Comparison of ENCODE assay signal across 28 mouse cellular contexts in genomic region chr2:101727787-101728186, GRCm38 (mm10). TPM values are rescaled to one million over a fixed set of nuclear protein-coding genes. Genes with fewer than 3 reads are reported as not detected.
A peak's percentile ranks its signal among the peaks of the same experiment; 100 is the strongest.
DNase-seq lines count a peak whose midpoint lies in the region; ATAC-seq and TF ChIP-seq lines count a peak whose summit lies in the region.
"Had no signal": no experiment of that assay in that cellular context is flagged by ENCODE, and none has a peak within 500 bp of the region (broad histone marks: within the 10 kb centered on the region; RNA-seq: fewer than 3 reads in every experiment).

No protein-coding gene starts in this region.

- no peaks in the 10 kb centered on the region for H3K27me3 ChIP-seq in hindbrain, postnatal 0 days (ENCODE audit: insufficient read depth, low read length)
- no peaks in the 10 kb centered on the region for H3K27me3 ChIP-seq in hindbrain, embryonic 13.5 days
- no peaks in the 10 kb centered on the region for H3K27me3 ChIP-seq in liver, postnatal 0 days (ENCODE audit: insufficient read depth, low read length)
- H3K27me3 ChIP-seq in liver, embryonic 12.5 days (replicated peaks) = no peaks in the 10 kb centered on the region
- no peaks in the 10 kb centered on the region for H3K27me3 ChIP-seq in neural tube, embryonic 15.5 days (replicated peaks)
- H3K27me3 ChIP-seq: heart, embryonic 15.5 days; hindbrain, embryonic 15.5 days; intestine, embryonic 15.5 days; limb, embryonic 13.5 days; midbrain, embryonic 12.5 days; neural tube, embryonic 12.5 days; stomach, embryonic 15.5 days had no signal

- peak; percentile 53 for DNase-seq in hindbrain, postnatal 0 days (ENCODE audit: low spot score)
- peak; percentile 43 for DNase-seq in liver, postnatal 0 days
- peak; percentile 14 for DNase-seq in ovary, postnatal 36 days (ENCODE audit: low spot score)
- no peak for DNase-seq in ovary, adult 18-20 months (ENCODE audit: low spot score)
- DNase-seq in natural killer cell, adult 2 months (ENCODE audit: low spot score in 2 of 2) = no peak
- DNase-seq: adrenal gland, adult 2 months; adrenal gland, postnatal 36 days; B cell, adult 2 months; cerebellum, adult 8-10 months; cerebellum, postnatal 25 days; gastrocnemius, postnatal 14 days; kidney, adult 9 months; kidney, postnatal 4 days; lung, embryonic 14.5 days; lung, postnatal 14 days; right cerebral cortex, postnatal 25 days; thymus, postnatal 14 days had no signal

- no peaks in the 10 kb centered on the region for H3K9me3 ChIP-seq in hindbrain, postnatal 0 days (ENCODE audit: low read length)
- no peaks in the 10 kb centered on the region for H3K9me3 ChIP-seq in hindbrain, embryonic 13.5 days
- no peaks in the 10 kb centered on the region for H3K9me3 ChIP-seq in liver, postnatal 0 days (ENCODE audit: low read length)
- H3K9me3 ChIP-seq in liver, embryonic 12.5 days (replicated peaks) = no peaks in the 10 kb centered on the region
- H3K9me3 ChIP-seq in neural tube, embryonic 15.5 days (replicated peaks) = no peaks in the 10 kb centered on the region
- H3K9me3 ChIP-seq: heart, embryonic 15.5 days; hindbrain, embryonic 15.5 days; intestine, embryonic 15.5 days; limb, embryonic 13.5 days; midbrain, embryonic 12.5 days; neural tube, embryonic 12.5 days; stomach, embryonic 15.5 days had no signal

- no peak for TF ChIP-seq EP300 in liver, postnatal 0 days (IDR thresholded peaks at IDR 0.05; ENCODE audit: low read depth)

- peak; percentile 60; the same call in 1 of the 2 replicates for ATAC-seq in hindbrain, postnatal 0 days
- no peak for ATAC-seq in hindbrain, embryonic 13.5 days (ENCODE audit: low FRiP score)
- ATAC-seq in liver, postnatal 0 days = peak; percentile 61
- ATAC-seq in liver, embryonic 12.5 days = no peak
- ATAC-seq in neural tube, embryonic 15.5 days (ENCODE audit: low FRiP score) = peak; percentile 59
- ATAC-seq: intestine, embryonic 15.5 days had no signal

- peaks cover 3% of the 10 kb centered on the region; the same call in 1 of the 2 replicates for H3K4me1 ChIP-seq in hindbrain, postnatal 0 days (ENCODE audit: insufficient read depth, low read length)
- H3K4me1 ChIP-seq in hindbrain, embryonic 13.5 days (replicated peaks) = peaks cover 19% of the 10 kb centered on the region
- H3K4me1 ChIP-seq in liver, postnatal 0 days (ENCODE audit: insufficient read depth) = peaks cover 19% of the 10 kb centered on the region
- peaks cover 5% of the 10 kb centered on the region; the same call in 1 of the 2 replicates for H3K4me1 ChIP-seq in liver, embryonic 12.5 days
- H3K4me1 ChIP-seq in neural tube, embryonic 15.5 days = peaks cover 13% of the 10 kb centered on the region
- H3K4me1 ChIP-seq: intestine, embryonic 15.5 days had no signal

- TF ChIP-seq CTCF in hindbrain, postnatal 0 days (IDR thresholded peaks at IDR 0.05; ENCODE audit: low read depth) = no peak
- TF ChIP-seq CTCF in liver, postnatal 0 days (IDR thresholded peaks at IDR 0.05; ENCODE audit: low read depth) = no peak

- H3K27ac ChIP-seq in hindbrain, postnatal 0 days = no peak overlapping the region
- H3K27ac ChIP-seq in hindbrain, embryonic 13.5 days = no peak overlapping the region
- peak overlapping the region; percentile 30 for H3K27ac ChIP-seq in liver, postnatal 0 days (ENCODE audit: low read depth)
- H3K27ac ChIP-seq in liver, embryonic 12.5 days = no peak overlapping the region
- H3K27ac ChIP-seq in neural tube, embryonic 15.5 days (replicated peaks) = no peak overlapping the region
- H3K27ac ChIP-seq: heart, embryonic 15.5 days; hindbrain, embryonic 15.5 days; intestine, embryonic 15.5 days; limb, embryonic 13.5 days; liver, embryonic 14.5 days; midbrain, embryonic 12.5 days; neural tube, embryonic 12.5 days; stomach, embryonic 15.5 days had no signal

- no peak overlapping the region for H3K9ac ChIP-seq in hindbrain, postnatal 0 days (replicated peaks; ENCODE audit: low read length)
- H3K9ac ChIP-seq in hindbrain, embryonic 13.5 days = no peak overlapping the region
- H3K9ac ChIP-seq in liver, postnatal 0 days (replicated peaks) = no peak overlapping the region
- no peak overlapping the region for H3K9ac ChIP-seq in liver, embryonic 12.5 days
- no peak overlapping the region for H3K9ac ChIP-seq in neural tube, embryonic 15.5 days (replicated peaks)
- H3K9ac ChIP-seq: heart, embryonic 15.5 days; hindbrain, embryonic 15.5 days; intestine, embryonic 15.5 days; limb, embryonic 13.5 days; liver, embryonic 14.5 days; lung, embryonic 14.5 days; midbrain, embryonic 12.5 days; neural tube, embryonic 12.5 days; stomach, embryonic 15.5 days had no signal

- no peak overlapping the region for H3K4me3 ChIP-seq in hindbrain, postnatal 0 days (ENCODE audit: low read length)
- H3K4me3 ChIP-seq in hindbrain, embryonic 13.5 days = no peak overlapping the region
- no peak overlapping the region for H3K4me3 ChIP-seq in liver, postnatal 0 days (ENCODE audit: low read depth, low read length)
- H3K4me3 ChIP-seq in liver, embryonic 12.5 days = no peak overlapping the region
- no peak overlapping the region for H3K4me3 ChIP-seq in neural tube, embryonic 15.5 days (replicated peaks)
- H3K4me3 ChIP-seq: heart, embryonic 15.5 days; hindbrain, embryonic 15.5 days; intestine, embryonic 15.5 days; limb, embryonic 13.5 days; midbrain, embryonic 12.5 days; neural tube, embryonic 12.5 days; stomach, embryonic 15.5 days had no signal

- H3K4me2 ChIP-seq in hindbrain, postnatal 0 days (ENCODE audit: low read depth, low read length) = no peak overlapping the region
- no peak overlapping the region for H3K4me2 ChIP-seq in hindbrain, embryonic 13.5 days
- H3K4me2 ChIP-seq in liver, postnatal 0 days (ENCODE audit: low read depth, low read length) = no peak overlapping the region
- no peak overlapping the region for H3K4me2 ChIP-seq in liver, embryonic 12.5 days
- no peak overlapping the region for H3K4me2 ChIP-seq in neural tube, embryonic 15.5 days
- H3K4me2 ChIP-seq: heart, embryonic 15.5 days; hindbrain, embryonic 15.5 days; intestine, embryonic 15.5 days; limb, embryonic 13.5 days; lung, embryonic 14.5 days; midbrain, embryonic 12.5 days; neural tube, embryonic 12.5 days; stomach, embryonic 15.5 days had no signal

- H3K36me3 ChIP-seq in hindbrain, postnatal 0 days (ENCODE audit: insufficient read depth, low read length) = no peaks in the 10 kb centered on the region
- no peaks in the 10 kb centered on the region for H3K36me3 ChIP-seq in hindbrain, embryonic 13.5 days
- H3K36me3 ChIP-seq in liver, postnatal 0 days (replicated peaks; ENCODE audit: insufficient read depth, low read length) = no peaks in the 10 kb centered on the region; the same call in 1 of the 2 replicates
- no peaks in the 10 kb centered on the region; the same call in 1 of the 2 replicates for H3K36me3 ChIP-seq in liver, embryonic 12.5 days
- no peaks in the 10 kb centered on the region for H3K36me3 ChIP-seq in neural tube, embryonic 15.5 days
- H3K36me3 ChIP-seq: hindbrain, embryonic 15.5 days; intestine, embryonic 15.5 days; neural tube, embryonic 12.5 days; stomach, embryonic 15.5 days had no signal

RNA-seq across cellular contexts. Expression of gene Traf6, which starts 49.6 kb away (rescaled TPM):
- 21.9 and 26.3 TPM in 2 replicates for total RNA-seq in hindbrain, postnatal 0 days (2014; rRNA removed)
- polyA plus RNA-seq in hindbrain, postnatal 0 days (2015; fragmentation: Nextera tagmentation; extraction: Ambion mirVana) = 6.1 and 6.8 TPM in 2 replicates
- 6.6 and 6.8 TPM in 2 replicates for polyA plus RNA-seq in hindbrain, embryonic 13.5 days (2015; fragmentation: Nextera tagmentation; extraction: Ambion mirVana)
- 2.7 and 2.8 TPM in 2 replicates for polyA plus RNA-seq in liver, postnatal 0 days (2015; fragmentation: Nextera tagmentation; extraction: Ambion mirVana)
- 6.3 and 7.2 TPM in 2 replicates for polyA plus RNA-seq in liver, embryonic 12.5 days (2016; fragmentation: Nextera tagmentation; extraction: Ambion mirVana)
- polyA plus RNA-seq in neural tube, embryonic 15.5 days (2015; fragmentation: Nextera tagmentation; extraction: Ambion mirVana) = 4.0 and 5.5 TPM in 2 replicates

Comparison
In these comparisons a context has a peak if more than half of its experiments do, and no peak if none do; other contexts are left out.
1. ATAC-seq: peak in hindbrain, postnatal 0 days (single experiment), liver, postnatal 0 days (single experiment) and neural tube, embryonic 15.5 days (single experiment); none in hindbrain, embryonic 13.5 days (single experiment) and liver, embryonic 12.5 days (single experiment).
2. DNase-seq: peak in hindbrain, postnatal 0 days (single experiment), liver, postnatal 0 days (single experiment) and ovary, postnatal 36 days (single experiment); none in ovary, adult 18-20 months (single experiment) and natural killer cell, adult 2 months (0 of 2).